Mouse (Mus musculus): ENCODE measurements around the gene Nup62. TPM values are rescaled to one million over a fixed set of nuclear protein-coding genes. Genes with fewer than 3 reads are reported as not detected.
"Not testable (repeated sequence)": the region's sequence is repeated elsewhere in the genome, so short reads cannot be mapped to it uniquely, and the experiment has no call there.

Nup62 gene
- polyA plus RNA-seq, 1 experiment from 2014 or later, result 74.7 TPM

DNA sequence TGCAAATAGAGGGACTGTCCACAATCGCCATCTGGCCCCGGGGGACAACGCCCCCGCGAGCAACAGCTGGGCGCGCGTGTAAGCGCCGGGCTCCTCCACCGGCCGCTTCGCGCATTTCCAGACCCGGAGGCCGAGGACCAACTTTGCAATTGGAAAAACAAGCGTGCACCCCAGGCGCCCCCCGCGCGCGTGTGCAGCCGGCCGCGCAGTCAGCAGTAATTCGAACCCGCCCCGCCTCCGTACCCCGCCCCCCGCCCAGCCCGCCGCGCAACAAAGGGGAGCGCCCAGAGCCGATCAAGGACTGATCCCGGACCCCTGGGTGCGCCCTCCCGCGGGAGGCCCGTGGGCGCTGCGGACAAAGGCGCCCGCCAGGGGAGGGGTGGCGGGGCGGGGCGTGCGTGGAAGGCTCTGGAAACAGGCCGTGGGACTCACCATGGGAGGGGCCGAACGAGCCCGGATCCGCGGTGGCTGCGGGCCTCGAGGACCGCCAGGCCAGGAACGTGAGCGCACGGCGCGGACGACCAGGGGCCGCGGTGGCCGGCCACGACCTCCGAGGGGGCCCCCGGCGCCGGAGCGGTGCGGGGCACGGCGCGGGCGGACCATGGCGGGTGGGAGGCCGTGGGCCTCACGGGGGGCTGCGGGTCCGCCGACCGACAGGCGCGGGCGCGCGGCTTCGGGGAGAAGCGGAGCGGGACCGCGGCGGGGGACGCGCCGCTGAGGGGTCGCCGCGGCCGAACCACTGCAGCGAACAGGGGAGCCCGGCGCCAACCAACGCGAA lies 53.2 kb downstream of the Nup62 start:
- Histone ChIP-seq H3K4me3 (peak overlapping the region; percentile 97), H3K9me3 (no peaks in the 10 kb centered on the region), H3K4me2 (replicated peaks) (peak overlapping the region; percentile 86), H3K36me3 (peaks cover 23% of the 10 kb centered on the region), H3K27me3 (replicated peaks) (no peaks in the 10 kb centered on the region), H3K4me1 (peaks cover 42% of the 10 kb centered on the region), H3K9ac (peak overlapping the region; percentile 99), H3K27ac (peak overlapping the region; percentile 99)
- peak; percentile 43 for ATAC-seq (ENCODE audit: low FRiP score, low read depth)
- under 1% methylated on average over 108 of the region's 108 CpGs for WGBS

DNA sequence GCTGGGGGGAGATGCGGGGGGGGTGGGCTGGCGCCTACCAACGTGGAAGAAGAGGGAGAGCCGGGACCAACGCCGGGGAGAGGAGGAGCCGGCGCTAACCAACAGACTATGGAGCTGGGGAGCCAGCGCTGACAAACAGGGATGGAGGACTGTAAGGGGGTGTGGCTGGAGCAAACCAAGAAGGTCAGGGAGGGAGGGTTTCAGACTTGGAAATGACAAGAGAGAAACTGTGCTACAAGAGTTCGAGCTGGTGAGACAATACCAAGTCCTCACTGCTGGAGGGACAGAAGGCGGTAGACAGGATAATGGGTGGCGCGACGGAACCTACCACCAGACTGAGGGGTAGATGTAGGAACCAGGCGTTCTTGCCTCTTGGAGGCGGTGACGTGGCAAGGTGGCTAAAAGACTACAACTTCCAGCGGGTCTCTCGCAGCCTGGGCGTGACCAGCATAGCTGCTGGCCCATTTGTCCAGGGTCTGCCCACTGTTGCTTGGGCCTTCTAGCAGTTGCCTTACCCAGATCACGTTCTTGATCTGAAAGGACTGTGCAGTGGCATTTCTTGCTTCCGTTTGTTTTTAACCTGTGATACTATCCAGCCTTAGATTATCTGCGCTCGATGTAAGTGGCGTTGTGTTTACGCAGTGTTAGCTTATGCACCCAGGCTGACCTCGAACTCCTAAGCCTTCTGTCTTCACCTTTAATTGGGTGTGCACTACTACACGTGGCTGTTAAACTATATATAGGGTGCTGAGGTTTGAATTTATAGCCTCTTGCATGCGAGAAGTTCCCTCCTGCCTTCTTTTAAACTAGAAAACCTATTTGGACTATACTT lies 54.0 kb downstream of the Nup62 start, which contains the start of gene Ptov1:
Gene Ptov1, minus strand, starts transcription at position 92 of the 832 bp plus-strand sequence.
- no peaks in the 10 kb centered on the region for H3K9me3 ChIP-seq
- peaks cover 15% of the 10 kb centered on the region for H3K36me3 ChIP-seq
- peak within 1 kb of the TSS; percentile 86 for H3K4me2 ChIP-seq (replicated peaks)
- H3K27me3 ChIP-seq (replicated peaks), result no peaks in the 10 kb centered on the region
- peaks cover 42% of the 10 kb centered on the region for H3K4me1 ChIP-seq
- H3K4me3 ChIP-seq, result peak within 1 kb of the TSS; percentile 97
- peak; percentile 94 for ATAC-seq (ENCODE audit: low FRiP score, low read depth)
- H3K27ac ChIP-seq, result peak within 1 kb of the TSS; percentile 99
- H3K9ac ChIP-seq, result peak within 1 kb of the TSS; percentile 99
- WGBS, result 11% methylated on average over 29 of the region's 29 CpGs

DNA sequence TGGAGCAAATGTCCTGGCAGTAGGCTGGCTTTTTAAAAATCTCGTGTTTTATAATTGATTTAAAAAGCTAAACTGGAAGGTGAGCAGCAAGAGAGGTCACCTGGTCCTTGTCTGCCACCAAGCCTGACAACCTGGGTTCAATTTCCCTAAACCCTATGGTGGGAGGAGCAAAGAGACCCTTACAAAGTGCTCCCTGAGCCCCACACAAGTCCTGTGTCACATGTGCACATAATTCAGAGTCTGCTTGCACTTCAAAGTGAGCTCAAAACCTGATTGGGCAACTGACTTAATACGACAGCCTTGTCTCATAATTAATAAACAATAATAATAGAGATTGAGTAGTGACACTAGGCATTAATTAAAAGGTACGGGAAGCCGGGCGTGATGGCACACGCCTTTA lies 54.7 kb downstream of the Nup62 start:
- Histone ChIP-seq H3K4me2 (replicated peaks) (peak overlapping the region; percentile 86), H3K4me3 (peak overlapping the region; percentile 97), H3K4me1 (peaks cover 35% of the 10 kb centered on the region), H3K27me3 (replicated peaks) (no peaks in the 10 kb centered on the region), H3K9ac (no peak overlapping the region), H3K36me3 (peaks cover 9% of the 10 kb centered on the region), H3K27ac (peak overlapping the region; percentile 99; the same call in 1 of the 2 replicates), H3K9me3 (no peaks in the 10 kb centered on the region)
- no peak for ATAC-seq (ENCODE audit: low FRiP score, low read depth)
- whole genome bisulfite sequencing, result 85% methylated on average over 6 of the region's 6 CpGs

DNA sequence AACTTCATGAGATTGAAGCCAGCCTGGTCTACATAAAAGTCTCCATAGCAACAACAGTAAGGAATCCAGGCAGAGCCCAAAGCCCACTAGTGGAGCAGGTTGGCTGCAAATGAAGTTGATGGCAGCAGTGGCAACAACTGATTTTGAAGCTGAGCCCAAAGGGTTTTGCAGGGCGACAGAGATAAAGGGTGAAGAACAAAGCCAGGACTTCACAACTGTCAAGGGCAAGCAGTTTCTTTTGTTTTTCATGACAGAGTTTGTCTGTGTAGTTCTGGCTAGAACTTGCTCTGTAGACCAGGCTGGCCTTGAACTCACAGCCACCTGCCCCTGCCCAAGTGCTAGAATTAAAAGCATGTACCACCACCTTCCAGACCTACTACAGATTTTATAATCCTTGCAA lies 55.3 kb downstream of the Nup62 start:
- 40% methylated on average over 1 of the region's 1 CpGs for WGBS
- no peaks in the 10 kb centered on the region for H3K9me3 ChIP-seq
- no peak overlapping the region for H3K4me3 ChIP-seq
- no peak overlapping the region for H3K27ac ChIP-seq
- H3K36me3 ChIP-seq, result peaks cover 12% of the 10 kb centered on the region
- H3K4me2 ChIP-seq (replicated peaks), result no peak overlapping the region
- ATAC-seq (ENCODE audit: low FRiP score, low read depth), result no peak
- peaks cover 30% of the 10 kb centered on the region for H3K4me1 ChIP-seq
- H3K27me3 ChIP-seq (replicated peaks), result no peaks in the 10 kb centered on the region
- no peak overlapping the region for H3K9ac ChIP-seq

DNA sequence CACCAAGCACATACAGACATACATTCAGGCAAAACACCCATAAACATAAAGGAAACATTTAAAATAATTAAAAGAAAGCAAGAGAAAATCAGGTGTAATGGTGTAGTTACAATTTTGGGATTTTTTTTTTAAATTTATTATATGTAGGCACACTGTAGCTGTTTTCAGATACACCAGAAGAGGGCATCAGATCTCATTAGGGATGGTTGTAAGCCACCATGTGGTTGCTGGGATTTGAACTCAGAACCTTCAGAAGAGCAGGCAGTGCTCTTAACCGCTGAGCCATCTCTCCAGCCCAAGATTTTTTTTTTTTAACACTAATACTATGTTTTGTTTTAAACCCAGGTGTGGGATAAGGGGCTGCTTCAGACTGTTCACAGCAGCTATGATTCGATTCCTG lies 55.9 kb downstream of the Nup62 start:
- H3K27me3 ChIP-seq (replicated peaks); H3K9me3 ChIP-seq; H3K27ac ChIP-seq; ATAC-seq (ENCODE audit: low FRiP score, low read depth); H3K4me3 ChIP-seq; H3K4me2 ChIP-seq (replicated peaks); H3K9ac ChIP-seq: not testable (repeated sequence)
- peaks cover 18% of the 10 kb centered on the region for H3K36me3 ChIP-seq
- H3K4me1 ChIP-seq, result peaks cover 24% of the 10 kb centered on the region
- WGBS, result 85% methylated on average over 2 of the region's 2 CpGs

DNA sequence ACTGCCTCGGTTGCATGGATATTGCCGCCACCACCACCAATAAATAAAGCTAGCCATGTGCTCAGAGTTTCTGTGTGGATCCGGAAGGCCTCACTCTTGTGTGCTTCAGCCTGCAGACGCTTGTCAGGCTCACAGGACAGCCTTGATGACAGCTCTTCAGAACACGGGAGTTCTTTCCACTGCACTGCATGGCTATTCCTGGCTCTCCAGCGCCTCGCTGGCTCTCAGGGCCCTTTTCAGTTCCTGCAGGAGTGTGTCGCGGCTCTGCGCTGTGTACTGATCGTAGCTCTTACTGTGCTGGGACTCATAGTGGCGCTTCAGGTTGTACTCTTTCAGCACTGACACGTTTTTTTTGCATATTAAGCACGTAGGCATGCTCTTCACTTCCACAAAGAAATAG lies 61.9 kb downstream of the Nup62 start:
- Histone ChIP-seq H3K4me3 (no peak overlapping the region), H3K36me3 (peaks cover 73% of the 10 kb centered on the region)
- 93% methylated on average over 14 of the region's 14 CpGs for WGBS

More for the DNA sequence above, 61.9 kb downstream of the Nup62 start:
- Histone ChIP-seq H3K4me1 (no peaks in the 10 kb centered on the region), H3K27ac (no peak overlapping the region), H3K4me2 (replicated peaks) (no peak overlapping the region), H3K9me3 (no peaks in the 10 kb centered on the region), H3K27me3 (replicated peaks) (no peaks in the 10 kb centered on the region), H3K9ac (no peak overlapping the region)
- ATAC-seq (ENCODE audit: low FRiP score, low read depth), result no peak

MicroRNAs within 50 kb of the gene (microRNA counts, 519-probe panel; counts per million panel counts)
- 342 counts per million, percentile 67 among the panel's probes with 10 or more counts for microRNA mmu-miR-707

Small RNA genes lying within 50 kb of the gene (microRNA-seq; reads per million reads assigned to microRNA genes)
- gene Mir707, result not detected

Other genes starting within 250 kb of the Nup62 start
- gene Napsa, start 243.7 kb upstream of the Nup62 start, polyA plus RNA-seq (2016; fragmentation: Nextera tagmentation; extraction: Ambion mirVana), result 0.74 and 1.5 TPM in 2 replicates
- gene Kcnc3, start 225.4 kb upstream of the Nup62 start, polyA plus RNA-seq (2016; fragmentation: Nextera tagmentation; extraction: Ambion mirVana), result 2.6 and 3.7 TPM in 2 replicates
- 2.5 and 3.4 TPM in 2 replicates for gene Myh14, start 145.2 kb upstream of the Nup62 start, polyA plus RNA-seq (2016; fragmentation: Nextera tagmentation; extraction: Ambion mirVana)
- gene Izumo2, start 107.3 kb upstream of the Nup62 start, polyA plus RNA-seq (2016; fragmentation: Nextera tagmentation; extraction: Ambion mirVana), result not detected in 2 replicates
- 35.2 and 37.8 TPM in 2 replicates for gene Vrk3, start 67.7 kb upstream of the Nup62 start, polyA plus RNA-seq (2016; fragmentation: Nextera tagmentation; extraction: Ambion mirVana)
- 1.5 and 2.0 TPM in 2 replicates for gene Zfp473, start 65.0 kb upstream of the Nup62 start, polyA plus RNA-seq (2016; fragmentation: Nextera tagmentation; extraction: Ambion mirVana)
- gene Il4i1, start 299 bp downstream of the Nup62 start, polyA plus RNA-seq (2016; fragmentation: Nextera tagmentation; extraction: Ambion mirVana), result 1.5 and 1.6 TPM in 2 replicates
- gene Atf5, start 570 bp downstream of the Nup62 start, polyA plus RNA-seq (2016; fragmentation: Nextera tagmentation; extraction: Ambion mirVana), result 4.8 and 5.1 TPM in 2 replicates
- gene Akt1s1, start 32.9 kb downstream of the Nup62 start, polyA plus RNA-seq (2016; fragmentation: Nextera tagmentation; extraction: Ambion mirVana), result 108 and 116 TPM in 2 replicates
- gene Tbc1d17, start 33.0 kb downstream of the Nup62 start, polyA plus RNA-seq (2016; fragmentation: Nextera tagmentation; extraction: Ambion mirVana), result 95.4 and 101 TPM in 2 replicates
- 32.3 and 39.3 TPM in 2 replicates for gene Pnkp, start 41.1 kb downstream of the Nup62 start, polyA plus RNA-seq (2016; fragmentation: Nextera tagmentation; extraction: Ambion mirVana)
- gene Ptov1, start 53.7 kb downstream of the Nup62 start, polyA plus RNA-seq (2016; fragmentation: Nextera tagmentation; extraction: Ambion mirVana), result 630 and 637 TPM in 2 replicates
- 156 and 158 TPM in 2 replicates for gene Med25, start 76.6 kb downstream of the Nup62 start, polyA plus RNA-seq (2016; fragmentation: Nextera tagmentation; extraction: Ambion mirVana)
- 17.7 and 19.1 TPM in 2 replicates for gene Fuz, start 80.0 kb downstream of the Nup62 start, polyA plus RNA-seq (2016; fragmentation: Nextera tagmentation; extraction: Ambion mirVana)
- 97.9 and 100 TPM in 2 replicates for gene Ap2a1, start 113.4 kb downstream of the Nup62 start, polyA plus RNA-seq (2016; fragmentation: Nextera tagmentation; extraction: Ambion mirVana)
- 0.14 TPM in 1 of 2 replicates, not detected in the other for gene Tsks, start 127.1 kb downstream of the Nup62 start, polyA plus RNA-seq (2016; fragmentation: Nextera tagmentation; extraction: Ambion mirVana)
- 39.7 and 44.1 TPM in 2 replicates for gene Cpt1c, start 158.8 kb downstream of the Nup62 start, polyA plus RNA-seq (2016; fragmentation: Nextera tagmentation; extraction: Ambion mirVana)
- 595 and 646 TPM in 2 replicates for gene Prmt1, start 170.5 kb downstream of the Nup62 start, polyA plus RNA-seq (2016; fragmentation: Nextera tagmentation; extraction: Ambion mirVana)
- gene Irf3, start 181.6 kb downstream of the Nup62 start, polyA plus RNA-seq (2016; fragmentation: Nextera tagmentation; extraction: Ambion mirVana), result 71.0 and 73.4 TPM in 2 replicates
- gene Bcl2l12, start 182.6 kb downstream of the Nup62 start, polyA plus RNA-seq (2016; fragmentation: Nextera tagmentation; extraction: Ambion mirVana), result 41.1 and 42.9 TPM in 2 replicates
- gene Scaf1, start 200.3 kb downstream of the Nup62 start, polyA plus RNA-seq (2016; fragmentation: Nextera tagmentation; extraction: Ambion mirVana), result 47.2 and 47.3 TPM in 2 replicates
- gene Rras, start 201.9 kb downstream of the Nup62 start, polyA plus RNA-seq (2016; fragmentation: Nextera tagmentation; extraction: Ambion mirVana), result 16.8 and 18.4 TPM in 2 replicates
- 11.8 and 14.0 TPM in 2 replicates for gene Prr12, start 236.8 kb downstream of the Nup62 start, polyA plus RNA-seq (2016; fragmentation: Nextera tagmentation; extraction: Ambion mirVana)
- 56.5 and 63.0 TPM in 2 replicates for gene Nosip, start 246.3 kb downstream of the Nup62 start, polyA plus RNA-seq (2016; fragmentation: Nextera tagmentation; extraction: Ambion mirVana)
- gene Prrg2, start 246.6 kb downstream of the Nup62 start, polyA plus RNA-seq (2016; fragmentation: Nextera tagmentation; extraction: Ambion mirVana), result 15.2 and 17.9 TPM in 2 replicates